Mouse (Mus musculus) liver, embryonic 14.5 days (tissue): ENCODE measurements at regions not wholly inside any gene's neighbourhood (a gene's known extent, or its start where the extent isn't known, plus 50 kb on each side); places are given as distances from the start of the nearest gene placed in this dataset.

Experiments used
- ATAC-seq: fragments of 200-750 bp; cut with Nextera tagmentation; 2 replicates; pipeline ENCODE4 v1.8.0; 2017; ENCODE audit warnings: moderate number of reproducible peaks, mild to moderate bottlenecking, moderate library complexity; ENCODE audit not compliant: insufficient read depth
- DNase-seq, 3 experiments: peaks; one replicate each; pipeline ENCODE4 v3.0.0-alpha.2; 2012 to 2013; ENCODE audit warnings: low read depth in 3 of 3, low spot score in 3 of 3
- H3K27ac ChIP-seq: fragments of 300-500 bp; sonication (generic); 2 replicates; pipeline ENCODE4 v1.5.1; 2014; ENCODE audit warnings: moderate library complexity, mild to moderate bottlenecking, control low read depth, inconsistent platforms
- H3K27me3 ChIP-seq: fragments of 300-500 bp; sonication (generic); 2 replicates; pipeline ENCODE4 v1.6.1; 2014; ENCODE audit warnings: mild to moderate bottlenecking, low read length, moderate library complexity; ENCODE audit not compliant: control insufficient read depth, insufficient read depth
- H3K36me3 ChIP-seq: fragments of 300-500 bp; sonication (generic); replicated peaks from 2 replicates; pipeline ENCODE4 v1.6.1; 2014; ENCODE audit warnings: low read depth; ENCODE audit not compliant: control insufficient read depth, insufficient read depth
- H3K4me1 ChIP-seq, 2 experiments: fragments of 200-500 bp in 1 of 2; fragments of 300-500 bp in 1 of 2; sonication (generic) in 1 of 2; replicated peaks; 2 replicates each; pipeline ENCODE4 v1.6.1; 2012 to 2014; ENCODE audit warnings: antibody characterized with exemption in 1 of 2, inconsistent platforms in 1 of 2, low read length in 1 of 2; ENCODE audit not compliant: control insufficient read depth in 2 of 2, insufficient read depth in 2 of 2
- H3K4me2 ChIP-seq: fragments of 300-500 bp; sonication (generic); 2 replicates; pipeline ENCODE4 v1.6.1; 2014; ENCODE audit warnings: low read depth, mild to moderate bottlenecking, control low read depth, moderate library complexity
- H3K4me3 ChIP-seq, 2 experiments: fragments of 200-500 bp in 1 of 2; fragments of 300-500 bp in 1 of 2; sonication (generic) in 1 of 2; 2 replicates each; pipeline ENCODE4 v1.5.1; 2012 to 2014; ENCODE audit warnings: low read depth in 2 of 2, low read length in 2 of 2, mild to moderate bottlenecking in 2 of 2, control low read depth in 1 of 2, inconsistent platforms in 1 of 2, moderate library complexity in 1 of 2; ENCODE audit not compliant: insufficient read depth in 1 of 2
- H3K9ac ChIP-seq: fragments of 300-500 bp; sonication (generic); replicated peaks from 2 replicates; pipeline ENCODE4 v1.6.1; 2014; ENCODE audit warnings: mild to moderate bottlenecking, control low read depth, moderate library complexity
- H3K9me3 ChIP-seq: fragments of 300-500 bp; sonication (generic); 2 replicates; pipeline ENCODE4 v1.6.1; 2016; ENCODE audit warnings: low read length, mixed read lengths; ENCODE audit not compliant: control insufficient read depth
- CTCF ChIP-seq: IDR thresholded peaks from 2 replicates; pipeline ENCODE4 v1.5.1; 2016; ENCODE audit warnings: antibody characterized with exemption, low read depth, control low read depth
- EP300 ChIP-seq: IDR thresholded peaks from 2 replicates; pipeline ENCODE4 v1.6.1; 2016; ENCODE audit warnings: antibody characterized with exemption, low read depth
- WGBS: fragments of 180-500 bp; shearing (Covaris S2); extraction: QIAGEN DNeasy Blood & Tissue Kit; methylation state at CpG from one replicate; pipeline ENCODE4 v1.1.7; 2014; ENCODE audit not compliant: insufficient replicate concordance; 5-methylcytosine and 5-hydroxymethylcytosine counted together

DNA sequence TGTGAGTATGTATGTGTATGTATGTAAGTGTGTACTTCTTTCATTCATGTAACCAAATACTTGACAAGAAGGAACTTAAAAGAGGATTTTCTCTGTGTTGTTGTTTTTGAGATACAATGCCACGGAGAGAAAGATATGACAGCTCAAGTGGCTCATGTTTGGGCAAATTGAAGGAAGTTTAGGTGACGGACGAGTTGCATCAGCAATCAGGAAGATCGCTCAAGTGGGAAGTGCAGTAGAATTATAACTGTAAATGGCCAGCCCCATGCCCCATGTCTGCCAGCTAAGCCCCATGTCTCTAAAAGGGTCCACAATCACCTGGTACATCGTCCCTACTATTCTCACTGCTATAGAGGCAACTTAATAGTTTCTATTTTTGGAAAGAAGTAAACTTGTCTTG lies 896.6 kb upstream of the Lrrc6 start:
- TF ChIP-seq EP300 (no peak), CTCF (no peak)
- Histone ChIP-seq H3K9ac (no peak overlapping the region), H3K36me3 (no peaks in the 10 kb centered on the region), H3K4me1 (no peaks in the 10 kb centered on the region), H3K27me3 (no peaks in the 10 kb centered on the region), H3K9me3 (no peaks in the 10 kb centered on the region), H3K27ac (no peak overlapping the region), H3K4me3 (no peak overlapping the region), H3K4me2 (no peak overlapping the region)
- DNase-seq (no peak), ATAC-seq (no peak)
- WGBS, result 48% methylated on average over 5 of the region's 5 CpGs

- DNase-seq (no peak), ATAC-seq (no peak)
- H3K36me3 ChIP-seq, result no peaks in the 10 kb centered on the region
- H3K27ac ChIP-seq, result no peak overlapping the region
- H3K4me3 ChIP-seq, result no peak overlapping the region
- no peaks in the 10 kb centered on the region for H3K4me1 ChIP-seq
- H3K27me3 ChIP-seq, result no peaks in the 10 kb centered on the region
- TF ChIP-seq CTCF, result no peak
- TF ChIP-seq EP300, result no peak
- 47% methylated on average over 1 of the region's 1 CpGs for WGBS
- H3K9ac ChIP-seq, result no peak overlapping the region
- no peak overlapping the region for H3K4me2 ChIP-seq
- H3K9me3 ChIP-seq, result no peaks in the 10 kb centered on the region
Observed at GRCm38 (mm10) chr15:67395114-67395513, 894.4 kb upstream of the Lrrc6 start.

DNA sequence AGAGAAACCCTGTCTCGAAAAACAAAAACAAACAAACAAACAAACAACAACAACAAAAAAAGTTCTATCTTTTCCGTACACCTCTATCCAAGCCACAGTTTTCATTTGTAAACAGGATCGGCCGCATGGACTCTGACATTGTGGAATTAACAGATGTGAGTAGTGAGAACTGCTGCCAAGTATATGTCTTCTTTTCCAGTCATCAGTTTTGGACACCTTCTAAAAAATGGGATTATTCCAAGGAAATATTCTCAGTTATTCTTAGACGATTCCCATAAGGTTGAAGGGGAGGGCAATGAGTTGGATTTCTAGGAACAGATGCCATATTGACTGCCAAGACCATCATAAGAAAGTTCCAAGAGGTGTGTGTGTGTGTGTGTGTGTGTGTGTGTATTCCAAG lies 891.2 kb upstream of the Lrrc6 start:
- DNase-seq (no peak), ATAC-seq (no peak)
- H3K4me1 ChIP-seq, result no peaks in the 10 kb centered on the region
- H3K4me2 ChIP-seq, result no peak overlapping the region
- no peak for TF ChIP-seq CTCF
- TF ChIP-seq EP300, result no peak
- H3K9ac ChIP-seq, result no peak overlapping the region
- 74% methylated on average over 5 of the region's 5 CpGs for WGBS
- H3K27ac ChIP-seq, result no peak overlapping the region
- H3K4me3 ChIP-seq, result no peak overlapping the region
- no peaks in the 10 kb centered on the region for H3K27me3 ChIP-seq
- no peaks in the 10 kb centered on the region for H3K36me3 ChIP-seq
- no peaks in the 10 kb centered on the region for H3K9me3 ChIP-seq

- no peak overlapping the region for H3K9ac ChIP-seq
- H3K36me3 ChIP-seq, result no peaks in the 10 kb centered on the region
- no peak for ATAC-seq
- no peaks in the 10 kb centered on the region for H3K9me3 ChIP-seq
- WGBS, result 62% methylated on average over 8 of the region's 8 CpGs
- no peak overlapping the region for H3K27ac ChIP-seq
- no peak overlapping the region for H3K4me3 ChIP-seq
- no peak overlapping the region for H3K4me2 ChIP-seq
- H3K27me3 ChIP-seq, result no peaks in the 10 kb centered on the region
- DNase-seq, result no peak
- H3K4me1 ChIP-seq, result no peaks in the 10 kb centered on the region
- no peak for TF ChIP-seq EP300
- no peak for TF ChIP-seq CTCF
Observed at GRCm38 (mm10) chr15:67388514-67388913, 887.8 kb upstream of the Lrrc6 start.

GRCm38 (mm10) chr15:67386896-67387295 lies 886.2 kb upstream of the Lrrc6 start:
- Histone ChIP-seq H3K4me3 (no peak overlapping the region), H3K4me1 (no peaks in the 10 kb centered on the region), H3K27me3 (no peaks in the 10 kb centered on the region), H3K36me3 (no peaks in the 10 kb centered on the region), H3K27ac (no peak overlapping the region), H3K9ac (no peak overlapping the region), H3K9me3 (no peaks in the 10 kb centered on the region), H3K4me2 (no peak overlapping the region)
- no peak for TF ChIP-seq CTCF
- no peak for TF ChIP-seq EP300
- ATAC-seq (no peak), DNase-seq (no peak)

GRCm38 (mm10) chr15:67373599-67373998 lies 872.9 kb upstream of the Lrrc6 start:
- ATAC-seq (no peak), DNase-seq (no peak)
- H3K27ac ChIP-seq, result no peak overlapping the region
- H3K4me3 ChIP-seq, result no peak overlapping the region
- 64% methylated on average over 4 of the region's 4 CpGs for WGBS
- H3K36me3 ChIP-seq, result no peaks in the 10 kb centered on the region
- H3K27me3 ChIP-seq, result no peaks in the 10 kb centered on the region
- TF ChIP-seq EP300 (no peak), CTCF (no peak)
- no peaks in the 10 kb centered on the region for H3K9me3 ChIP-seq
- no peak overlapping the region for H3K9ac ChIP-seq
- H3K4me2 ChIP-seq, result no peak overlapping the region
- H3K4me1 ChIP-seq, result no peaks in the 10 kb centered on the region
